Mouse (Mus musculus): ENCODE data around the gene Themis.

GRCm38 (mm10) chr10:28856154-28856553, 188.0 kb downstream of the Themis start:
- TF ChIP-seq CTCF (IDR thresholded peaks at IDR 0.05) (no peak), POLR2A (IDR thresholded peaks at IDR 0.05; ENCODE audit: insufficient read depth, low read depth, low read length) (no peak), EP300 (IDR thresholded peaks at IDR 0.05; ENCODE audit: insufficient read depth, low read depth, low read length) (no peak)
